Mouse (Mus musculus) megakaryocyte, embryonic 14.5 days (primary cell): Measurements from ENCODE around the gene Dnajc14. TPM values are rescaled to one million over a fixed set of nuclear protein-coding genes. Genes with fewer than 3 reads are reported as not detected.

ENCODE experiments used
- H3K27me3 ChIP-seq: replicated peaks from 2 replicates; pipeline ENCODE3; 2012; ENCODE audit warnings: inconsistent platforms
- H3K36me3 ChIP-seq: replicated peaks from 2 replicates; pipeline ENCODE3; 2012; ENCODE audit warnings: low read length, inconsistent platforms, mixed read lengths
- H3K4me1 ChIP-seq: 2 replicates; pipeline ENCODE4 v1.6.1; 2012; ENCODE audit warnings: inconsistent platforms
- H3K4me3 ChIP-seq: replicated peaks from 2 replicates; pipeline ENCODE3; 2012; ENCODE audit warnings: moderate library complexity, mild to moderate bottlenecking, inconsistent platforms
- H3K9me3 ChIP-seq: 2 replicates; pipeline ENCODE4 v1.6.1; 2012; ENCODE audit warnings: inconsistent platforms
- FLI1 ChIP-seq: IDR thresholded peaks from 2 replicates; pipeline ENCODE4 v1.6.1; 2012; ENCODE audit warnings: low read length, inconsistent platforms, mixed read lengths
- GATA1 ChIP-seq: IDR thresholded peaks from 3 replicates; pipeline ENCODE4 v1.6.1; 2012; ENCODE audit warnings: mixed read lengths, low read length, inconsistent platforms, borderline replicate concordance
- polyA plus RNA-seq: library from polyadenylated mRNA; stranded (reverse); fragments of >175 nt; gene quantifications from 2 replicates; pipeline ENCODE4 v1.2.3, GENCODE M21; 2012; ENCODE audit warnings: low replicate concordance; ENCODE audit not compliant: insufficient read depth

Dnajc14 gene
- polyA plus RNA-seq, result 13.4 and 18.2 TPM in 2 replicates

DNA sequence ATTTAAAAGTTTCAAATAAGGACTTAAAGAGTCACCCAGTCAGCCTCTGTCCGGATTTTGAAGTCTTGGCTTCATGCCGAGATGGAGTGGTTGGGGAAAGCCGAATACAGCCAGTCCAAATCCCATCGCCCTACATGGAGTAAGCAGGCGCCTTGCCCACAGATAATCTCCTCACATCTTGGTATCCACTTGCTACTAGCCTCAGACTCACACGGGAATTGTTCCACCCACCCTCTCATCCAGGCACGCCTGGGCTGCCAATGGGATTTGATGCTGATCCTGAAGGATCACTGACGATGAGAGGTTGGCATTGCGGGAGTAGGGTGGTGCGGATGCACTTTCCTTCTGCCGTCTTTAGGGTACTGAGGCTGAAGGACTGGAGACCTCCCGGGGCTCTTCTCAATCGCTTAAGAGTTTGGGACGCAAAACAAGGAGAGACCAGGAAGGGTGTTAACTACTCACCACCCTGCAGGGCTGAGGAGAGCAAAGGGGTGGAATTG, at the start of gene Dnajc14:
Dnajc14 (plus strand) TSS at position 292 of the 500 bp plus-strand sequence.
- peaks cover 54% of the 10 kb centered on the region for H3K4me1 ChIP-seq
- H3K36me3 ChIP-seq, result peaks cover 71% of the 10 kb centered on the region
- H3K4me3 ChIP-seq, result peak within 1 kb of the TSS; percentile 100
- H3K9me3 ChIP-seq, result no peaks in the 10 kb centered on the region
- H3K27me3 ChIP-seq, result no peaks in the 10 kb centered on the region
- TF ChIP-seq GATA1, result no peak
- TF ChIP-seq FLI1, result no peak

DNA sequence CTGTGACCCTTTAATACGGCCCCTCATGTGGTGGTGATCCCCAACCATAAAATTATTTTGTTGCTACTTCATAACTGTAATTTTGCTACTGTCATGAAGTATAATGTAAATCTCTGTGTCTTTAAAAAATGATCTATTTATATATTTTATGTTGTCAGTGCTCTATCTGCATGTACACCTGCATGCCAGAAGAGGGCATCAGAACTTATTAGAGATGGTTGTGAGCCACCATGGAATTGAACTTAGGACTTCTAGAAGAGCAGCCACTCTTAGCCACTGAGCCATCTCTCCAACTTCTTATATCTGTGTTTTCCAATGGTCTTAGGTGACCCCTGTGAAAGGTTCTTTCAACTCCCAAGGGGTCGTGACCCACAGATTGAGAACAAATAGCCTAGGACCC, 31.0 kb upstream of the Dnajc14 start:
- H3K4me1 ChIP-seq, result peaks cover 14% of the 10 kb centered on the region
- TF ChIP-seq FLI1 (no peak), GATA1 (no peak)
- H3K4me3 ChIP-seq, result no peak overlapping the region
- H3K9me3 ChIP-seq, result peaks cover 4% of the 10 kb centered on the region; the same call in 1 of the 2 replicates
- H3K36me3 ChIP-seq, result peaks cover 14% of the 10 kb centered on the region
- no peaks in the 10 kb centered on the region for H3K27me3 ChIP-seq

- no peaks in the 10 kb centered on the region for H3K27me3 ChIP-seq
- peaks cover 4% of the 10 kb centered on the region; the same call in 1 of the 2 replicates for H3K9me3 ChIP-seq
- H3K4me3 ChIP-seq, result no peak overlapping the region
- peaks cover 9% of the 10 kb centered on the region for H3K36me3 ChIP-seq
- peaks cover 20% of the 10 kb centered on the region for H3K4me1 ChIP-seq
- TF ChIP-seq GATA1, result no peak
- no peak for TF ChIP-seq FLI1
These were observed 30.2 kb upstream of the Dnajc14 start for GRCm38 (mm10) chr10:128773685-128774084.

- peaks cover 18% of the 10 kb centered on the region for H3K9me3 ChIP-seq
- no peaks in the 10 kb centered on the region for H3K36me3 ChIP-seq
- no peaks in the 10 kb centered on the region for H3K27me3 ChIP-seq
- H3K4me3 ChIP-seq, result no peak overlapping the region
- TF ChIP-seq FLI1 (no peak), GATA1 (no peak)
- peaks cover 47% of the 10 kb centered on the region for H3K4me1 ChIP-seq
These were observed 25.4 kb upstream of the Dnajc14 start for GRCm38 (mm10) chr10:128778441-128778840.

GRCm38 (mm10) chr10:128779011-128779795, 24.7 kb upstream of the Dnajc14 start:
- Histone ChIP-seq H3K4me1 (peaks cover 42% of the 10 kb centered on the region), H3K36me3 (no peaks in the 10 kb centered on the region), H3K4me3 (peak overlapping the region; percentile 83), H3K9me3 (peaks cover 26% of the 10 kb centered on the region), H3K27me3 (no peaks in the 10 kb centered on the region)
- TF ChIP-seq GATA1 (no peak), FLI1 (no peak)

- TF ChIP-seq FLI1 (no peak), GATA1 (no peak)
- H3K27me3 ChIP-seq, result no peaks in the 10 kb centered on the region
- no peaks in the 10 kb centered on the region for H3K36me3 ChIP-seq
- peak overlapping the region; percentile 68 for H3K4me3 ChIP-seq
- peaks cover 42% of the 10 kb centered on the region for H3K4me1 ChIP-seq
- H3K9me3 ChIP-seq, result peaks cover 32% of the 10 kb centered on the region
These were observed 23.7 kb upstream of the Dnajc14 start for GRCm38 (mm10) chr10:128780200-128780599.

- Histone ChIP-seq H3K4me1 (peaks cover 51% of the 10 kb centered on the region), H3K9me3 (no peaks in the 10 kb centered on the region), H3K4me3 (peak within 1 kb of the TSS; percentile 83), H3K27me3 (peaks cover 2% of the 10 kb centered on the region), H3K36me3 (peaks cover 22% of the 10 kb centered on the region)
- TF ChIP-seq GATA1 (no peak), FLI1 (no peak)
These were observed 13.3 kb upstream of the Dnajc14 start, which contains the start of gene Mmp19 for GRCm38 (mm10) chr10:128790398-128791124. Mmp19 (plus strand) TSS chr10:128790910.

GRCm38 (mm10) chr10:128792041-128792440, 11.8 kb upstream of the Dnajc14 start:
- Histone ChIP-seq H3K36me3 (peaks cover 31% of the 10 kb centered on the region), H3K4me3 (peak overlapping the region; percentile 12), H3K9me3 (no peaks in the 10 kb centered on the region), H3K4me1 (peaks cover 57% of the 10 kb centered on the region), H3K27me3 (peaks cover 2% of the 10 kb centered on the region)
- TF ChIP-seq FLI1 (no peak), GATA1 (no peak)

DNA sequence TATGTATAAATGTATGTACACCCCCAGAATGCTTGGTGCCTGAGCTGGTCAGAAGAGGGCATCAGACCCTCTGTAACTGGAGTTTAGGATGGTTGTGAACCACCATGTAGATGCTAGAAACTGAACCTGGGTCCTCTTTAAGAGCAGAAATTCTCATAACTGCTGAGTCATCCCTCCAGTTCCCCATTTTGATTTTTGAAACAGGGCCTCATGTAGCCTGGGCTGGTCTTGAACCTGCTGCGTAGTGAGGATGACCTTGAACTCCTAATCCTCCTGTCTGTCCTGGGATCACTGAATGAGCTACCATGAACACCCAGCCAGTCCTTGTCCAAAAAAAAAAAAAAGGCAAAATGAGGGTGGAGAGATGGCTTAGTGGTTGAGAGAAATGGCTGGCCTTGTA, 10.6 kb upstream of the Dnajc14 start:
- TF ChIP-seq FLI1, result no peak
- no peaks in the 10 kb centered on the region for H3K9me3 ChIP-seq
- peaks cover 41% of the 10 kb centered on the region for H3K36me3 ChIP-seq
- H3K27me3 ChIP-seq, result peaks cover 2% of the 10 kb centered on the region
- H3K4me3 ChIP-seq, result no peak overlapping the region
- H3K4me1 ChIP-seq, result peaks cover 57% of the 10 kb centered on the region
